Mouse (Mus musculus) testis, postnatal 14 days (tissue): ENCODE results near the gene 9030612E09Rik.
A peak's percentile ranks its signal among the peaks of the same experiment; 100 is the strongest.

Experiments
- DNase-seq: peaks from one replicate; pipeline ENCODE4 v3.0.0; 2021; ENCODE audit warnings: low spot score

Gene 9030612E09Rik

DNA sequence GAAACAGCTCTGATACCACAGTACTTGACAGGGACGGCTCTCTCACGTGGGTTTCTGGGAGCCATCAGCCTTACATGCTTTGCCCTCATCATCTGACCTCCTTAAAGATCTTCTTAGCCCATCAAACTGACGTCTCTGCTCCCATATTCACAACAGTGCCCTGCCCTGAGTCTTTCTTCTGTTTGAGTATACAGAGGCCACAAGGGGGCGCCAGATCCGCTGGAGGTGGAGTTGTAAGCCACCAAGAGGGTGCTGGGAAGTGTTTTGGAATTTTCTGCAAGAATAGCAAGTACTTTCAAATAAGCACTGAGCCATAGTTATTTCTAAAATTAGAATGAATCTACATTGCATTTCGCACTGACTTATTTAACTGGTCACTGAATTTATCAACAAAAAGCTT lies 37.4 kb downstream of the 9030612E09Rik start:
- peak; percentile 44 for DNase-seq

DNA sequence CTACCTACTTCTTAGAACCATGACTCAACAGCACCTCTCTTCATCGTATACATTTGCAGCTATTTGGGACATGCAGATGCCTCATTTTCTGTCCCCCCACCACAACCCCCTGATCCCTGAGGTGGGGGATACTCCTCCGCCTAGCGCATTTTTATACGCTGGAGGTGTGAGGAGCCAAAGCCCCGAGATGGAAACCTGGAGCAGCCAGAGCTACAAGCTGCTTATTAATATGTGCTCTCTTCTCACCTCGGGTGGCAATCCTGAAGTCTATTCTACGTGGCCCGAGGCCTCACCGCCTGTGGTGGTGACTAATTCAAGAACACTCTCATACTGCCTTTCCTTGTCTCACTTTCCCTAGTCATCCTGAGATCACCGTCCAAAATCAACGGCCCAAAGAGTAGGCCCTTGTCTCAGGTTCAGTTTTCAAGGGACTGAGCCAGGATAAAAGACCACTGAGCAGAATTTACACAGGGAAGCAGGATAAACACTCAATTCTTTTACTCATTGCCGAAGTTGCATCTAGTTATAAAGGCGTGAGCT lies 42.9 kb downstream of the 9030612E09Rik start:
- no peak for DNase-seq

DNA sequence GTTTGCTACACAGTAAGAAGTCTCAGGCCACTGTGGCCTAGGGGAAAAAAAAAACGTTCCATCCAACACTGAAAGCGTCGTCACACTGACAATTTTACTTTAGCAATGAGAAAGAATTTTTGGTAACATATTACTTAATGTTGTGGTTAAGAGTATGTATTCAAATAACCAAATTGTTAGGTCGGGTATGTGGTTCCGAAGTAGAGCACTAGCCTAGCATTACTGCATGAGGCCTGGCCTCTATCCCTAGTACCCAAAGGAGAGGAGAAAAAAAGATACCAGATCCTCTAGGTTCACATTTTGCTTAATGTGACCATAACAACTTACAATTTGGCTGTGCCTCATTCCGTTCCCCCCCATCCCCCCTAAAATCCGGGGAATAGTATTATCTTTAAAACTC lies 46.0 kb downstream of the 9030612E09Rik start:
- no peak for DNase-seq

GRCm38 (mm10) chr10:43220910-43221625 lies 46.6 kb downstream of the 9030612E09Rik start, which contains the start of gene Pdss2:
Pdss2 (plus strand) TSS chr10:43221486.
- peak; percentile 96 for DNase-seq

DNA sequence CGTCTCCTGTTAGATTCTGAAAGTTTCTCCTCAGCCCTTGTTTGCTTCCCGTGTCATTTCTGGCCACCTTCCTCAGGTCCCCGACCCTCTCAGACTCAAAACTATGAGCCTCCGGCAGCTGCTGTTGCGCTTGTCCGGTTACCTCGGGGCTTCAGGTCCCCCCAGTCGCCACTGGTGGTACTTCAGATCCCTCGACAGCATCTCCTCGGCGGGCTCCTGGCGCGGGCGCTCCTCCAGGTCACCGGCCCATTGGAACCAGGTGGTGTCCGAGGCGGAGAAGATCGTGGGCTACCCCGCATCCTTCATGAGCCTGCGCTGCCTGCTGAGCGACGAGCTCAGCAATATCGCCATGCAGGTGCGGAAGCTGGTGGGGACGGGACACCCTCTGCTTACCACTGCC lies 47.2 kb downstream of the 9030612E09Rik start:
- peak; percentile 68 for DNase-seq

DNA sequence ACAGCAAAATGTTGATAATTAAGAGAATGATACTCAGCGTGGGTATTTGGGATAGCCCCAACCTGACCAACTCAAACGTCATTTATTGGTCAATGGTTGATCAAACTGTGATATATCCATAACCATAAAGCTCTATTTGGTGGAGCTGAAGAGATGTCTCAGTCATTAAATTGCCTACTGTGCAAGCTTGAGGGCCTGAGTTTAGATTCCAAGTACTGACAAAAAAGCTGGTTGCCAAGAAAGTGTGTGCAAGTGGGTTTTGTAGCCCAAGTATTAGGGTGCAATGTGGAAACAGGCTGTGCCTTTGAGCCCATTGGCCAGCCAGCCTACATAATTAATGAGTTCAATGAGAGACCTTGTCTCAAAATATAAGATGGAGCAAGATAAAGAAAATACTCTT lies 48.9 kb downstream of the 9030612E09Rik start:
- DNase-seq, result no peak
